Mouse (Mus musculus) cerebellum, adult 9-10 months (tissue): ENCODE results near the gene Arf3.

ENCODE experiments used
- DNase-seq: peaks from one replicate; pipeline ENCODE4 v3.0.0; 2022

The Arf3 gene

GRCm38 (mm10) chr15:98790761-98791160 lies 27.7 kb upstream of the Arf3 start:
- DNase-seq: no peak

DNA sequence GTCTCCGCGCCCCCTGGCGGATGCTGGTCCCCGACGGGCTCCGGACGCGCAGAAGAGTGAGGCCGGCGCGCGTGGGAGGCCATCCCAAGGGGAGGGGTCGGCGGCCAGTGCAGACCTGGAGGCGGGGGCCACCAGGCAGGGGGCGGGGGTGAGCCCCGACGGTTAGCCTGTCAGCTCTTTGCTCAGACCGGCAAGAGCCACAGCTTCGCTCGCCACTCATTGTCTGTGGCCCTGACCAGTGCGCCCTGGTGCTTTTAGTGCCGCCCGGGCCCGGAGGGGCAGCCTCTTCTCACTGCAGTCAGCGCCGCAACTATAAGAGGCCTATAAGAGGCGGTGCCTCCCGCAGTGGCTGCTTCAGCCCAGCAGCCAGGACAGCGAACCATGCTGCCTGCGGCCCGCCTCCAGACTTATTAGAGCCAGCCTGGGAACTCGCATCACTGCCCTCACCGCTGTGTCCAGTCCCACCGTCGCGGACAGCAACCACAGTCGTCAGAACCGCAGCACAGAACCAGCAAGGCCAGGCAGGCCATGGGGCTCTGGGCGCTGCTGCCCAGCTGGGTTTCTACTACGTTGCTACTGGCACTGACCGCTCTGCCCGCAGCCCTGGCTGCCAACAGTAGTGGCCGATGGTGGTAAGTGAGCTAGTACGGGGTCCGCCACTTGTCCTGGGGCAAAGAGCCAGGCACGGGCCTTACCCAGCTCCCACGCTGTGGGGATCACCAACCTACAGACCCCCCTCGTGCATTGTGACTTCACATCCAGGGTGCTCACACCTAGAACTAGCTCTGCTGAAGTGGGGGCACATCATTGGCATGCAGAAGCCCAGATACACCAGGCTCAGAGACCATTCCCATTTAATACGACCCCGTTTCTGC lies 26.9 kb upstream of the Arf3 start, which contains the start of gene Wnt1:
TSS of gene Wnt1 (plus strand) at position 197 of the 875 bp plus-strand sequence.
- no peak for DNase-seq

DNA sequence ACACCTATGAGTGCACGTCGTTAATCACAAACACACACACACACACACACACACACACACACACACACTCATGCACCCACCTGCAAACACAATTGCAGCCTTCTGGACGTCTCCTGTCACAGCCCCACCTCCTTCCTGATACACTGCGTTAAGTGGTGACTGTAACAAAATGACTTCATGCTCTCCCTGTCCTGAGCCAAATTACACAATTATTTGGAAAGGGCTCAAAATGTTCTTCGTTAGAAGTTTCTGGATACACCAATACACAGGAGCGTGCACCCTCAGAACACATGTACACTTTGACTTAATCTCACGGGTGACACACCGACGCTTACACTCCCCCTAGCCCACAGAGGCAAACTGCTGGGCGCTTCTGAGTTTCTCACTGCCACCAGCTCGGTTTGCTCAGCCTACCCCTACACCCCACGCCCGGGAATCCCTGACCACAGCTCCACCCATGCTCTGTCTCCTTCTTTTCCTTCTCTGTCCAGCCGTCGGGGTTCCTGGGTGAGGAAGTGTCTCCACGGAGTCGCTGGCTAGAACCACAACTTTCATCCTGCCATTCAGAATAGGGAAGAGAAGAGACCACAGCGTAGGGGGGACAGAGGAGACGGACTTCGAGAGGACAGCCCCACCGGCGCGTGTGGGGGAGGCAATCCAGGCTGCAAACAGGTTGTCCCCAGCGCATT lies 26.1 kb upstream of the Arf3 start:
- DNase-seq: no peak

DNA sequence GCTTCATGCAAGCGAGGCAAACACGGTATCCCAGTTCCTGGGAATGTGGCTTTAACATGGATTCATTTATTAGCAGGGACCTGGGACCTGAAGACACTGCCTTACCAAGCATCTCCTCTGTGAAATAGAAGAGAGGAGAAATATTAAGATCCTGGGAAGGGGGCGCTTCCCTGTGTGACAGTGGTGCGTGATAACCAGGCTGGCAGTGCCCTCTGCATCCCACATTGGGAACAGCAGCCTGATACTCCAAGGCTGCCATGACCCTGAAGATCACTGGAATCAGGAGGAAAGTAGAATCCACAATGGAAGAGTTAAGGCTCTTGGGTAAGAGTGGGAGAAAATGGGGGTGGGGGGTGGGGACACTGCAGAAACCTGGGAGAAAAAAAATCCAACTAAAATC lies 24.9 kb upstream of the Arf3 start:
- DNase-seq: no peak

DNA sequence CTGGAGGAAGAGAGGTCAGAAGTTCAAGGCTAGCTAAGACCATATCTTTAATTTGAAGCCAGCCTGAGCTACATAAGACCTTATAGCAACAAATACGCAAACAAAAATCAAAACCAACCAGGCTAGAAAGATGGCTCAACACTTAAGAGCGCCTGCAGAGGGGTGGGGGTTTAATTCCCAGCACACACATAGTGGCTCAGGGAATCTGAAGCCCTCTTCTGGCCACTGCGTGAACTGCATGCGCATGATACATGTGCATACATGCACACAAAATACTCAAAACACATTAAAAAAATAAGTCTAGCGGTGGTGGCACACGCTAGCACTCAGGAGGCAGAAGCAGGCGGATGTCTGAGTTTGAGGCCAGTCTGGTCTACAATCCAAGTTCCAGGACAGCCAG lies 22.7 kb upstream of the Arf3 start:
- DNase-seq: no peak

- no peak for DNase-seq
Observed at GRCm38 (mm10) chr15:98781166-98781565, 18.2 kb upstream of the Arf3 start.

- no peak for DNase-seq
Observed at GRCm38 (mm10) chr15:98780573-98780972, 17.6 kb upstream of the Arf3 start.

DNA sequence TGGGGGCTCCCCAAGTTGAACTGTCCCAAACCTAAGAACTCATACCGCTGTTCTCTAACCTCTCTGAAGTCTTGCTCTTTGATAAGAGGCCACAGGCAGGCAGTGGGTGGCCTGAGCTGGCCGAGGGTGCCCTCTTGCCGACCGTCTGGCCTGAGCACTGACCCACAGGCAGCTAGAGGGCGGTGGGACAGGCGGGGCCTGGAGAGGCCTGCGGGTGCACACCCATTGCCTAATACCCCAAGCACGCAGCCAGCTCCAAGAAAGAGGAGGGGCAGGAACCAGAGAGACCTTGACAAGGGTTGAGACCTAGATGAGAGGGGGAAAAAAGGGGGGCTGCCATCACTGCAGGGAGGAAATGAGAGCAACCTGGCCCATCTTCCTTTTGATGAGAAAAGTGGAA lies 17.1 kb upstream of the Arf3 start:
- DNase-seq: no peak

DNA sequence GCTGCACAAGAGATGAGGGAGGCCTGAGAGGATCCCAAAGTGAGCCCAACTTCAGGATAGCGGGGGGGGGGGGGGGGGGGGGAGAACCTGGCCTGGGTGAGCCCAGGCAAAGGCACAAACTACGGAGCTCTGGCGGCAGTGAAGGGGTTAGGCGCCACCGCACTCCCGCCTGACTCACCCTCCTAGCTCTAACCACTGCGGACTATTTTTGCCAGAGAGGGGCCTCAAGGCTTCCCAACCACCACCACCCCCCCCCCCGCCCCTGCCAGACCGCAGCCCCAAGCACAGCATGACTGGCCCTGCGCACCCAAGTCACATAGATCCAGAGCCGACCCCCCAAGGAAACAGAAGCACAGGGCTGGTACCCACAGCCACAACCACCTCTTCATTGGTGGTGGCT lies 15.8 kb upstream of the Arf3 start:
- DNase-seq: no peak

- DNase-seq: no peak
Observed at GRCm38 (mm10) chr15:98778191-98778770, 15.3 kb upstream of the Arf3 start.

DNA sequence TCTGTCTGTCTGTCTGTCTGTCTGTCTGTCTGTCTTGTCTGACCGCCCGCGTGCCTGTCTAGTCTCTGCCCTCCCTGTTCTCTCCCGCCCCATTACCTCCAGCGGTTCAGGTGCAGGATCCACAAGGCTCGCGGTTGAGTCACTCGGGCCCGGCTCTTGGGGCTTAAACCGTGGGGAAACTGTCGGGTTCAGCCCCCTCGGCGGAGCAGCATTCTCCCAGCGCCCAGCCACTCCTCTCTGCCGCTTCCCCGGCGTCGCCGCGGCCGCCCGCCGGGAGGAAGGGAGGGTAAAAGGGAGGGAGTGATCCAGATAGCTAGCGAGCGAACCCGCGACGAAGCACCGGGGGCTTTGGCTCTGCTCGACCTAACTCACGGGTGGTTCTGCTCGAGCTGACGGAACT lies 14.7 kb upstream of the Arf3 start, which contains the start of gene Wnt10b:
TSS of gene Wnt10b (minus strand) at position 389 of the 400 bp plus-strand sequence.
- DNase-seq: no peak

GRCm38 (mm10) chr15:98777005-98777616 lies 14.1 kb upstream of the Arf3 start:
- no peak for DNase-seq

DNA sequence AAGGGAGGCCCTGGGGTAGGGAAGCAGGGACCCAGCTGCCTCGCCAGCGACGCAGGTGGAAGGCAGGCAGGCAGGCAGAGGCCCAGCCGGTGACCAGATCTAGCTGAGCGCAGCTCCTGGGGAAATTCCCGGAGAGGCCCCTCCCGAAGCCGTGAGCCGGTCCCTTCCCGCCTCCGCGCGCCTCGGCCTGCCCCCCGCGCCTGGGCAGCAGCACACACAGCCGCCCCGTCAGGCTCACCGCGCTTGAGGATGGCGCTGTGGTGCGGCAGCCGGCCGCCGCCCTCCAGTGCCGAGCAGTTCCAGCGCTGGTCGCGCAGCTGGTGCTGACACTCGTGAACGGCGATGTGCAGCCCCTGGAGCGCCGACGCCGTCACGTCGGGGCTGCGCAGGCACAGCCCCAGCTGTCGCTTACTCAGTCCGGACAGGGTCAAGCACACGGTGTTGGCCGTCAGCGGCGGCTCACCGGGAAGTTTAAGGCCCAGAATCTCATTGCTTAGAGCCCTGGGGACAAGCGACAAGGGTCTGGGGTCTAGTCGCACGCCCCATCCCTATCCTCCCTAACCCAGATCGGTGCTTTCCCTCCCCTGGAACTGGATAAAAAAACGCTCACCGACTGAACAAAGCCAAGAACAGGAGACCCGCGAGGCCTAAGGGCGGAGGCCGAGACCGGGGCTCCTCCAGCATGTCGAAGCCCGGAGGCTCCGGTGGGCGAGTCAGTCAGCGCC lies 13.4 kb upstream of the Arf3 start:
- no peak for DNase-seq

DNA sequence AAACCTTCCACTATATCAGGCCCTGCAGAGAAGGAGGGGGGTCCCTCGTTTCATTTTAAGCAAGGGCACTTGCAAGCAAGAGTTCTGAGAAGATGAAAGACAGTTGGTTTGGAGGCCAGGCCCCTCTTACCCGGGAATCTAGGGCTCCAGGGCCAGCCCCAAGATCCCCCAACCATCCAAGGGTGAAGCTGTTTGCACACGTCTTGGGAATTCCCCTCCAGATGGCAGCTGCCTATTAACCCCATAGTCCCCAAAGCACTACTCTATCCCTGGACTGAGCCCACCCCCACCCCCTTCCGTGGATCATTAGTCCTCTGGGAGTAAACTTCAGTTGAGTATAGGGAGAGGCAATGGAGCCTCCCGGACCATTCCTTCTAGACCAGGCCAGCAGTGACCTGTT lies 12.5 kb upstream of the Arf3 start:
- DNase-seq: no peak

DNA sequence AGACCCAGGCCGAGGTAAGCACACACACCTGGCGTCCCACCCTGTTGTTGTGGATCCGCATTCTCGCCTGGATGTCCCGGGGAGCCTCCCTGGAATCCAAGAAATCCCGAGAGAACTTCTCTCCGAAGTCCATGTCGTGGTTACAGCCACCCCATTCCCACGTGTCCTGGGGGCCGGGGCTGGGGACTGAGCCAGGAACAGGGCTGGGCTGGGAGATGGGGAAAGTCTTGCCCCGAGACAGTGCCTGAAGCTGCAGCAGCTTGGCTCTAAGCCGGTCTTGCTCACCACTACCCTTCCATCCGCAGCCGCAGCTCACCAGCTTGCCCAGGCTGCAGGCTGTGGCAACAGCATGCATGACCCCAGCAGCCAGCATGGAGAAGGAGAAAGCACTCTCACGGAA lies 11.1 kb upstream of the Arf3 start:
- DNase-seq: no peak

- DNase-seq: no peak
Observed at GRCm38 (mm10) chr15:98772511-98773211, 9.6 kb upstream of the Arf3 start.

- no peak for DNase-seq
Observed at GRCm38 (mm10) chr15:98771813-98772425, 8.9 kb upstream of the Arf3 start.

DNA sequence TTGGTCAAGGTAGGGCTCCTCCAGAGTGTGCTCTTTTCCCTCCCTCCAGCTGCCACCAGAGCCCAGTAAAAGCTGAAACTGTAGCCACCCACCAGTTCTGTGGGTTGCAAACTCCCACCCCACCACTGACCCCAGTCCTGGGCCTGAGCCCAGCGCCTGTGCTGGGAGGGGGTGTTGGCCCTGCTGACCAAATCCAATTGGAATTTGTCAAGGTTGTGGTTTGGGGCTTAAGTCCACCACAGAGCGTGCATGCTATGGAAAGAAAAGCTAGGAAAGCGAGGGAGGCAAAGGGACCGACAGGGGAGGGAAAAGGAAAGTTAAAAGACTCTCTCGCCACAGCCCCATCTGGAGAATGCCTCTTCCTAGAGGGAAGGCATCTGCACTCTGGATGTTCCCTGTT lies 5.2 kb upstream of the Arf3 start:
- no peak for DNase-seq

- no peak for DNase-seq
Observed at GRCm38 (mm10) chr15:98765929-98766328, 2.9 kb upstream of the Arf3 start.

DNA sequence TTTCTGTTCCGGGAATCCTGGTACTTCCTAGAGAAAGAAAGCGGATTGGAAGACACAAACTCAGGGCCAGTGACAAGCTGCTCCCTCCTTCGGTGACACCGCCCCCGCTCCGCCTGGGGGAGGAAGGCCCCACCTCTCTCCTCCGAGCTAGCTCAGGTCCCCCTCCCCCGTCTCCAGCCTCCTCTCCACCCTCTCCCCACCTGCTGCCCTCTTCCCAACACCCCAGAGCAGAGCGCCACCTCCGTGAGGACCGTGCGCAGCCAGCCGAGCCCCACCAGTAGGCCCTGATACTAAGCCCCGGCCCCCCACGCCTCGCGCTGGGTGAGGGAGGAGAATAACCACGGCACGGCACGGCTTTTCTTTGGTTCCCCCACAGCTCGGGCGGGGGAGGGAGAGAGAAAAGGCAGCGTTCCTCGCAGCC lies 803 bp downstream of the Arf3 start:
- DNase-seq: peak; percentile 75

DNA sequence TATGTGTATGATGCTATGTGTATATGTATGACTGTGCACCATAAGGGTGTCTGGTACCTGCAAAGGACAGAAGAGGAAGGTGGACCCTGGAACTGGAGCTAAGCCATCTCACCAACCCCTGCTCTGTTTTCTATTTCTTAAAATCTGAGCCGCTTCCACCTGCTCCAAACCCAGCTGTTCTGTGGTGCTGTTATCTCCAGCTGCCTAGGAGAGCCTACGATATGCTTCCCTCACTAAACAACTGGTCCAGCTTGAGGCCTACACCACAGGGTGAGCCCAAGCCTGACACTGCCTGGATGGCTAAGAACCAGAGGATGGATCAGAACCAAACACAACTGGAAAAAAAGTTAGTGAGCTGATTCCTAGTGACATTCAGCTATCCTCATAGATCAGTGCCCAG lies 8.9 kb downstream of the Arf3 start:
- DNase-seq: no peak

DNA sequence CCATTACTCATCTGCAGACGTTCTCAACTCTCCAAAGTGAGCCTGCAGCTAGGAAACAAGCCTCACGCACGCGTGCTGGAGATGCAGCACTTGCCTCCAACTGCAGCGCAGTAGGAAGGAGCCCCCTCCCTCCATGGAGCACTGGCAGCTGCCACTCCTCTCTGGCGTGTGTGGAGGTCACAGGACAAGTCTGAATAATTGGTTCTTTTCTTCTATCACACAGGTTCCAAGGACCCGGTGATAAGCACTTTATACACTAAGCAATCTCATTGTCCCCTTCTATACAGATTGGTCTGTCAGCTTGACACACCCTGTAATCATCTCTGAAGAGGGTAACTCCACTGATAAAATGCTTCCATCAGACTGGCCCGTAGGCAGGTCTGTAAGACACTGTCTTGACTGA lies 10.0 kb downstream of the Arf3 start:
- no peak for DNase-seq
